Mouse (Mus musculus): ENCODE measurements around the gene Rubcn. TPM values are rescaled to one million over a fixed set of nuclear protein-coding genes. Genes with fewer than 3 reads are reported as not detected.

Gene Rubcn
- polyA plus RNA-seq, 1 experiment from 2014 or later, result 41.3 TPM

- Histone ChIP-seq H3K4me3 (ENCODE audit: low read depth, low read length) (no peak overlapping the region), H3K27me3 (ENCODE audit: control insufficient read depth, insufficient read depth, low read depth, low read length) (no peaks in the 10 kb centered on the region)
- 85% methylated on average over 12 of the region's 12 CpGs for WGBS
Measured at GRCm38 (mm10) chr16:32825380-32825779, 52.2 kb downstream of the Rubcn start.

GRCm38 (mm10) chr16:32824061-32824460, 53.5 kb downstream of the Rubcn start:
- H3K36me3 ChIP-seq (ENCODE audit: control insufficient read depth, insufficient read depth, low read length), result peaks cover 44% of the 10 kb centered on the region
- no peak overlapping the region for H3K9ac ChIP-seq (ENCODE audit: low read depth, low read length)
- ATAC-seq, result no peak
- H3K27ac ChIP-seq (ENCODE audit: low read length), result no peak overlapping the region
- H3K9me3 ChIP-seq (replicated peaks; ENCODE audit: control insufficient read depth, low read length, poor library complexity, severe bottlenecking), result no peaks in the 10 kb centered on the region
- WGBS, result 96% methylated on average over 13 of the region's 13 CpGs
- H3K27me3 ChIP-seq (ENCODE audit: control insufficient read depth, insufficient read depth, low read depth, low read length), result no peaks in the 10 kb centered on the region
- H3K4me3 ChIP-seq (ENCODE audit: low read depth, low read length), result no peak overlapping the region
- H3K4me1 ChIP-seq (ENCODE audit: control insufficient read depth, insufficient read depth, low read length), result no peaks in the 10 kb centered on the region
- H3K4me2 ChIP-seq (ENCODE audit: low read length), result no peak overlapping the region

More at GRCm38 (mm10) chr16:32825380-32825779, 52.2 kb downstream of the Rubcn start:
- H3K9me3 ChIP-seq (replicated peaks; ENCODE audit: control insufficient read depth, low read length, poor library complexity, severe bottlenecking), result no peaks in the 10 kb centered on the region
- H3K4me1 ChIP-seq (ENCODE audit: control insufficient read depth, insufficient read depth, low read length), result no peaks in the 10 kb centered on the region
- ATAC-seq, result no peak
- no peak overlapping the region for H3K9ac ChIP-seq (ENCODE audit: low read depth, low read length)
- H3K4me2 ChIP-seq (ENCODE audit: low read length), result no peak overlapping the region
- H3K36me3 ChIP-seq (ENCODE audit: control insufficient read depth, insufficient read depth, low read length), result peaks cover 51% of the 10 kb centered on the region
- H3K27ac ChIP-seq (ENCODE audit: low read length), result no peak overlapping the region

GRCm38 (mm10) chr16:32823487-32823886, 54.1 kb downstream of the Rubcn start:
- H3K9me3 ChIP-seq (replicated peaks; ENCODE audit: control insufficient read depth, low read length, poor library complexity, severe bottlenecking), result no peaks in the 10 kb centered on the region
- H3K4me1 ChIP-seq (ENCODE audit: control insufficient read depth, insufficient read depth, low read length), result no peaks in the 10 kb centered on the region
- no peak overlapping the region for H3K27ac ChIP-seq (ENCODE audit: low read length)
- WGBS, result 93% methylated on average over 8 of the region's 8 CpGs
- H3K4me3 ChIP-seq (ENCODE audit: low read depth, low read length), result no peak overlapping the region
- peaks cover 42% of the 10 kb centered on the region for H3K36me3 ChIP-seq (ENCODE audit: control insufficient read depth, insufficient read depth, low read length)
- ATAC-seq, result no peak
- no peak overlapping the region for H3K4me2 ChIP-seq (ENCODE audit: low read length)
- H3K9ac ChIP-seq (ENCODE audit: low read depth, low read length), result no peak overlapping the region
- no peaks in the 10 kb centered on the region for H3K27me3 ChIP-seq (ENCODE audit: control insufficient read depth, insufficient read depth, low read depth, low read length)

- Histone ChIP-seq H3K4me3 (ENCODE audit: low read depth, low read length) (no peak overlapping the region), H3K27ac (ENCODE audit: low read length) (no peak overlapping the region), H3K9ac (ENCODE audit: low read depth, low read length) (no peak overlapping the region), H3K4me1 (ENCODE audit: control insufficient read depth, insufficient read depth, low read length) (no peaks in the 10 kb centered on the region), H3K27me3 (ENCODE audit: control insufficient read depth, insufficient read depth, low read depth, low read length) (no peaks in the 10 kb centered on the region), H3K36me3 (ENCODE audit: control insufficient read depth, insufficient read depth, low read length) (peaks cover 39% of the 10 kb centered on the region), H3K9me3 (replicated peaks; ENCODE audit: control insufficient read depth, low read length, poor library complexity, severe bottlenecking) (no peaks in the 10 kb centered on the region), H3K4me2 (ENCODE audit: low read length) (no peak overlapping the region)
- 95% methylated on average over 5 of the region's 5 CpGs for WGBS
- ATAC-seq, result no peak
Measured at GRCm38 (mm10) chr16:32822881-32823280, 54.7 kb downstream of the Rubcn start.

- no peak overlapping the region for H3K4me3 ChIP-seq (ENCODE audit: low read depth, low read length)
- no peak for ATAC-seq
- no peak overlapping the region for H3K9ac ChIP-seq (ENCODE audit: low read depth, low read length)
- no peak overlapping the region for H3K27ac ChIP-seq (ENCODE audit: low read length)
- H3K27me3 ChIP-seq (ENCODE audit: control insufficient read depth, insufficient read depth, low read depth, low read length), result no peaks in the 10 kb centered on the region
- no peaks in the 10 kb centered on the region for H3K9me3 ChIP-seq (replicated peaks; ENCODE audit: control insufficient read depth, low read length, poor library complexity, severe bottlenecking)
- no peaks in the 10 kb centered on the region for H3K4me1 ChIP-seq (ENCODE audit: control insufficient read depth, insufficient read depth, low read length)
- peaks cover 34% of the 10 kb centered on the region for H3K36me3 ChIP-seq (ENCODE audit: control insufficient read depth, insufficient read depth, low read length)
- WGBS, result 83% methylated on average over 6 of the region's 6 CpGs
- no peak overlapping the region for H3K4me2 ChIP-seq (ENCODE audit: low read length)
Measured at GRCm38 (mm10) chr16:32822450-32822827, 55.1 kb downstream of the Rubcn start.

GRCm38 (mm10) chr16:32821772-32822449, 55.7 kb downstream of the Rubcn start:
- no peaks in the 10 kb centered on the region for H3K4me1 ChIP-seq (ENCODE audit: control insufficient read depth, insufficient read depth, low read length)
- H3K27ac ChIP-seq (ENCODE audit: low read length), result no peak overlapping the region
- H3K36me3 ChIP-seq (ENCODE audit: control insufficient read depth, insufficient read depth, low read length), result peaks cover 30% of the 10 kb centered on the region
- no peaks in the 10 kb centered on the region for H3K9me3 ChIP-seq (replicated peaks; ENCODE audit: control insufficient read depth, low read length, poor library complexity, severe bottlenecking)
- no peak overlapping the region for H3K4me2 ChIP-seq (ENCODE audit: low read length)
- H3K27me3 ChIP-seq (ENCODE audit: control insufficient read depth, insufficient read depth, low read depth, low read length), result no peaks in the 10 kb centered on the region
- WGBS, result 78% methylated on average over 10 of the region's 10 CpGs
- no peak overlapping the region for H3K4me3 ChIP-seq (ENCODE audit: low read depth, low read length)
- no peak overlapping the region for H3K9ac ChIP-seq (ENCODE audit: low read depth, low read length)
- no peak for ATAC-seq

- no peak overlapping the region for H3K27ac ChIP-seq (ENCODE audit: low read length)
- no peaks in the 10 kb centered on the region for H3K27me3 ChIP-seq (ENCODE audit: control insufficient read depth, insufficient read depth, low read depth, low read length)
- no peak overlapping the region for H3K4me2 ChIP-seq (ENCODE audit: low read length)
- H3K4me3 ChIP-seq (ENCODE audit: low read depth, low read length), result no peak overlapping the region
- peaks cover 9% of the 10 kb centered on the region for H3K36me3 ChIP-seq (ENCODE audit: control insufficient read depth, insufficient read depth, low read length)
- H3K9me3 ChIP-seq (replicated peaks; ENCODE audit: control insufficient read depth, low read length, poor library complexity, severe bottlenecking), result no peaks in the 10 kb centered on the region
- H3K9ac ChIP-seq (ENCODE audit: low read depth, low read length), result no peak overlapping the region
- WGBS, result 87% methylated on average over 5 of the region's 5 CpGs
- peaks cover 6% of the 10 kb centered on the region for H3K4me1 ChIP-seq (ENCODE audit: control insufficient read depth, insufficient read depth, low read length)
- no peak for ATAC-seq
Measured at GRCm38 (mm10) chr16:32818441-32818840, 59.1 kb downstream of the Rubcn start.

- Histone ChIP-seq H3K27me3 (ENCODE audit: control insufficient read depth, insufficient read depth, low read depth, low read length) (no peaks in the 10 kb centered on the region), H3K4me2 (ENCODE audit: low read length) (no peak overlapping the region)
Measured at GRCm38 (mm10) chr16:32818036-32818435, 59.5 kb downstream of the Rubcn start.

GRCm38 (mm10) chr16:32815160-32815605, 62.4 kb downstream of the Rubcn start:
- no peak overlapping the region for H3K27ac ChIP-seq (ENCODE audit: low read length)
- H3K4me2 ChIP-seq (ENCODE audit: low read length), result peak overlapping the region; percentile 68
- H3K27me3 ChIP-seq (ENCODE audit: control insufficient read depth, insufficient read depth, low read depth, low read length), result no peaks in the 10 kb centered on the region
- peaks cover 6% of the 10 kb centered on the region for H3K4me1 ChIP-seq (ENCODE audit: control insufficient read depth, insufficient read depth, low read length)
- ATAC-seq, result peak; percentile 36; the same call in 1 of the 2 replicates
- no peaks in the 10 kb centered on the region for H3K36me3 ChIP-seq (ENCODE audit: control insufficient read depth, insufficient read depth, low read length)
- 4% methylated on average over 6 of the region's 6 CpGs for WGBS
- H3K4me3 ChIP-seq (ENCODE audit: low read depth, low read length), result peak overlapping the region; percentile 32
- 0 out of 2 replicates have a peak overlapping the region, but pooled peaks have one; percentile 20 for H3K9ac ChIP-seq (ENCODE audit: low read depth, low read length)
- H3K9me3 ChIP-seq (replicated peaks; ENCODE audit: control insufficient read depth, low read length, poor library complexity, severe bottlenecking), result no peaks in the 10 kb centered on the region

More at GRCm38 (mm10) chr16:32818036-32818435, 59.5 kb downstream of the Rubcn start:
- ATAC-seq, result no peak
- Histone ChIP-seq H3K4me1 (ENCODE audit: control insufficient read depth, insufficient read depth, low read length) (peaks cover 6% of the 10 kb centered on the region), H3K9ac (ENCODE audit: low read depth, low read length) (no peak overlapping the region), H3K4me3 (ENCODE audit: low read depth, low read length) (no peak overlapping the region), H3K27ac (ENCODE audit: low read length) (no peak overlapping the region), H3K9me3 (replicated peaks; ENCODE audit: control insufficient read depth, low read length, poor library complexity, severe bottlenecking) (no peaks in the 10 kb centered on the region), H3K36me3 (ENCODE audit: control insufficient read depth, insufficient read depth, low read length) (peaks cover 5% of the 10 kb centered on the region)
- 87% methylated on average over 4 of the region's 4 CpGs for WGBS
